Mouse (Mus musculus): ENCODE results near the gene Cemip. TPM values are rescaled to one million over a fixed set of nuclear protein-coding genes. Genes with fewer than 3 reads are reported as not detected.
A peak's percentile ranks its signal among the peaks of the same experiment; 100 is the strongest.

The Cemip gene
- polyA plus RNA-seq, 1 experiment from 2014 or later: 0.49 TPM

GRCm38 (mm10) chr7:84018291-84019266, 67.7 kb downstream of the Cemip start:
- H3K9ac ChIP-seq: no peak overlapping the region
- H3K4me3 ChIP-seq: no peak overlapping the region
- WGBS: 77% methylated on average over 5 of the region's 5 CpGs
- no peaks in the 10 kb centered on the region for H3K36me3 ChIP-seq
- no peak for ATAC-seq (ENCODE audit: low FRiP score)
- H3K9me3 ChIP-seq: no peaks in the 10 kb centered on the region
- H3K4me2 ChIP-seq: no peak overlapping the region
- H3K27me3 ChIP-seq: no peaks in the 10 kb centered on the region
- 0 out of 2 replicates have a peak, but pooled peaks cover 9% of the 10 kb centered on the region for H3K4me1 ChIP-seq (replicated peaks)
- H3K27ac ChIP-seq: no peak overlapping the region

GRCm38 (mm10) chr7:84015050-84015449, 71.3 kb downstream of the Cemip start:
- Histone ChIP-seq H3K27ac (no peak overlapping the region), H3K27me3 (no peaks in the 10 kb centered on the region), H3K36me3 (no peaks in the 10 kb centered on the region), H3K9me3 (no peaks in the 10 kb centered on the region), H3K4me1 (replicated peaks) (0 out of 2 replicates have a peak, but pooled peaks cover 9% of the 10 kb centered on the region), H3K9ac (no peak overlapping the region), H3K4me2 (no peak overlapping the region), H3K4me3 (no peak overlapping the region)
- no peak for ATAC-seq (ENCODE audit: low FRiP score)
- WGBS: 89% methylated on average over 1 of the region's 1 CpGs

- Histone ChIP-seq H3K4me1 (replicated peaks) (0 out of 2 replicates have a peak, but pooled peaks cover 9% of the 10 kb centered on the region), H3K9me3 (no peaks in the 10 kb centered on the region), H3K27ac (no peak overlapping the region), H3K9ac (no peak overlapping the region), H3K4me2 (no peak overlapping the region), H3K36me3 (no peaks in the 10 kb centered on the region), H3K27me3 (no peaks in the 10 kb centered on the region), H3K4me3 (no peak overlapping the region)
- ATAC-seq (ENCODE audit: low FRiP score): no peak
- WGBS: 87% methylated on average over 4 of the region's 4 CpGs
Observed at GRCm38 (mm10) chr7:84013656-84014055, 72.6 kb downstream of the Cemip start.

DNA sequence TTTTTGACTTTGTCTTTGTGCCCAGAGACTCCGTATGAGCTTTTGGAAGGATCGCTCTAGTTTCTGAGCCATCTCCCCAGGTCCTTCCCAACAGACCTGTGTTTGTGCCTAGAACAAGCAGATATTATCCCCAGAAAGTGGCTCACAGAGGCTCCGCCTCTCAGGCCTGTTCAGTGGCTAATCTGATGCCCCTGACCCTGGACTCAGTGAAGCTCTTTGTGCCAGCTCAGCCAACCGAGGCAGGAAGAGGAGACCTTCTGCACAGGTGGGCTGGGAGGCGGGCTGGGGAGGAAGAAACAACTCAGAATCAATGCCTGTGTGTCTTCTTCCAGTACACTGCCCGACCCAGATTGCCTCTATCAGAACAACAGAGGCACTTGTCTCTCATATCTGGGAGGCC, 81.9 kb downstream of the Cemip start:
- Histone ChIP-seq H3K36me3 (no peaks in the 10 kb centered on the region), H3K27ac (no peak overlapping the region), H3K4me1 (replicated peaks) (peaks cover 6% of the 10 kb centered on the region; the same call in 1 of the 2 replicates), H3K9me3 (no peaks in the 10 kb centered on the region), H3K4me3 (no peak overlapping the region), H3K27me3 (no peaks in the 10 kb centered on the region), H3K4me2 (no peak overlapping the region), H3K9ac (no peak overlapping the region)
- 80% methylated on average over 6 of the region's 6 CpGs for WGBS
- no peak for ATAC-seq (ENCODE audit: low FRiP score)

DNA sequence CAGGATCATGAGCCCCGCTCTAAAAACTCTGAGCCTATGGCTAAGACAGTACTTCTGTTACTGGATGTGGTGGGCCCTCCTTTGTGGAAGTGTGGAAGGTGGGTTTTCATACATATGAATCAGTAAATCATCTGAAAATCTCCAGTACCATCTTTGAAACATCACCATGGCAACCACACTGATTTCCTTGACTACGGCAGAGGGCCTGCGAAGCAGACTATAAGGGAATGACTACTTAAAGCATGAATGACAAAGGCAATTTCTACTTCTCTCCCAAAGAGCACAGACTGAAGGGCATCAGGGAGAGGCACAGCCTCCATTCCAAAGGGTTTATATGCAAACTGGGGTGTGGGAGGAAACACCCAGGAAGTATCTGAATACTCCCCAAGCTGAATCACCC, 84.8 kb downstream of the Cemip start:
- H3K27ac ChIP-seq: peak overlapping the region; percentile 60

GRCm38 (mm10) chr7:84000671-84001070, 85.6 kb downstream of the Cemip start:
- Histone ChIP-seq H3K27ac (peak overlapping the region; percentile 60; the same call in 1 of the 2 replicates), H3K4me3 (no peak overlapping the region), H3K27me3 (no peaks in the 10 kb centered on the region), H3K9me3 (no peaks in the 10 kb centered on the region), H3K36me3 (no peaks in the 10 kb centered on the region), H3K4me2 (no peak overlapping the region), H3K9ac (no peak overlapping the region), H3K4me1 (replicated peaks) (peaks cover 6% of the 10 kb centered on the region; the same call in 1 of the 2 replicates)
- no peak for ATAC-seq (ENCODE audit: low FRiP score)
- 96% methylated on average over 2 of the region's 2 CpGs for WGBS

More for the DNA sequence above, 84.8 kb downstream of the Cemip start:
- peak; percentile 69 for ATAC-seq (ENCODE audit: low FRiP score)
- 59% methylated on average over 3 of the region's 3 CpGs for WGBS
- H3K27me3 ChIP-seq: no peaks in the 10 kb centered on the region
- H3K4me2 ChIP-seq: no peak overlapping the region
- H3K9me3 ChIP-seq: no peaks in the 10 kb centered on the region
- H3K36me3 ChIP-seq: no peaks in the 10 kb centered on the region
- H3K4me1 ChIP-seq (replicated peaks): peaks cover 6% of the 10 kb centered on the region; the same call in 1 of the 2 replicates
- no peak overlapping the region for H3K4me3 ChIP-seq
- H3K9ac ChIP-seq: no peak overlapping the region

GRCm38 (mm10) chr7:83999647-84000046, 86.7 kb downstream of the Cemip start:
- Histone ChIP-seq H3K36me3 (no peaks in the 10 kb centered on the region), H3K4me3 (no peak overlapping the region), H3K27me3 (no peaks in the 10 kb centered on the region), H3K9ac (no peak overlapping the region), H3K4me2 (no peak overlapping the region), H3K4me1 (replicated peaks) (peaks cover 6% of the 10 kb centered on the region; the same call in 1 of the 2 replicates), H3K9me3 (no peaks in the 10 kb centered on the region), H3K27ac (no peak overlapping the region)
- 95% methylated on average over 1 of the region's 1 CpGs for WGBS
- no peak for ATAC-seq (ENCODE audit: low FRiP score)

- no peak for ATAC-seq (ENCODE audit: low FRiP score)
- 95% methylated on average over 1 of the region's 1 CpGs for WGBS
- no peak overlapping the region for H3K4me2 ChIP-seq
Observed at GRCm38 (mm10) chr7:83994348-83994747, 92.0 kb downstream of the Cemip start.

DNA sequence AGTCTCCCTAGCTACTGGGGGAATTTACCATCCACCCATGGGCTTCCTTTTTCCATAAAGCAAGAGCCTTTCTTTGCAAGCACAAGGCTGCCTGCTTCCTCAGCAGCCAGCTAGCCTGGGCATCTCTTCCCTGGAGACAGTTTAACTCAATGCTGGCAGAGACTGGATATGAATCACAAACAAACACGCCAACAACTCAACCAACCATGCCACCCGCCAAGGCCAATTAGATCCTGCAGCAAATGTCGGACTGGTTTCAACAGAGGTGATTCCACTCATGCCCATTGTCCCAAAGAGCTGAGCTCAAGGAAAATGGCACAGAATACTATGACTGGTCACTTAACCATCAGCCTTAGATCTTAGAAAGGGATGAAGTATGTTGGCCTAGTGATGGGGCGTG, 97.0 kb downstream of the Cemip start:
- Histone ChIP-seq H3K4me1 (replicated peaks) (no peaks in the 10 kb centered on the region), H3K4me2 (no peak overlapping the region), H3K27ac (no peak overlapping the region), H3K9ac (no peak overlapping the region), H3K36me3 (no peaks in the 10 kb centered on the region), H3K27me3 (no peaks in the 10 kb centered on the region), H3K4me3 (no peak overlapping the region), H3K9me3 (no peaks in the 10 kb centered on the region)
- WGBS: 92% methylated on average over 4 of the region's 4 CpGs
- ATAC-seq (ENCODE audit: low FRiP score): no peak

More at GRCm38 (mm10) chr7:83994348-83994747, 92.0 kb downstream of the Cemip start:
- no peaks in the 10 kb centered on the region for H3K27me3 ChIP-seq
- no peaks in the 10 kb centered on the region for H3K4me1 ChIP-seq (replicated peaks)
- no peaks in the 10 kb centered on the region for H3K9me3 ChIP-seq
- H3K36me3 ChIP-seq: no peaks in the 10 kb centered on the region
- no peak overlapping the region for H3K27ac ChIP-seq
- H3K9ac ChIP-seq: no peak overlapping the region
- no peak overlapping the region for H3K4me3 ChIP-seq

GRCm38 (mm10) chr7:83985751-83986150, 100.6 kb downstream of the Cemip start:
- Histone ChIP-seq H3K4me2 (no peak overlapping the region), H3K36me3 (no peaks in the 10 kb centered on the region), H3K9me3 (no peaks in the 10 kb centered on the region), H3K4me3 (no peak overlapping the region), H3K27me3 (no peaks in the 10 kb centered on the region), H3K9ac (no peak overlapping the region), H3K27ac (no peak overlapping the region), H3K4me1 (replicated peaks) (no peaks in the 10 kb centered on the region)
- 86% methylated on average over 2 of the region's 2 CpGs for WGBS
- ATAC-seq (ENCODE audit: low FRiP score): no peak

GRCm38 (mm10) chr7:83982566-83982965, 103.7 kb downstream of the Cemip start:
- no peaks in the 10 kb centered on the region for H3K27me3 ChIP-seq
- H3K4me2 ChIP-seq: no peak overlapping the region
- no peak overlapping the region for H3K9ac ChIP-seq
- no peak for ATAC-seq (ENCODE audit: low FRiP score)
- H3K27ac ChIP-seq: no peak overlapping the region
- no peaks in the 10 kb centered on the region for H3K9me3 ChIP-seq
- H3K4me3 ChIP-seq: no peak overlapping the region
- H3K4me1 ChIP-seq (replicated peaks): no peaks in the 10 kb centered on the region
- no peaks in the 10 kb centered on the region for H3K36me3 ChIP-seq
- 87% methylated on average over 2 of the region's 2 CpGs for WGBS

DNA sequence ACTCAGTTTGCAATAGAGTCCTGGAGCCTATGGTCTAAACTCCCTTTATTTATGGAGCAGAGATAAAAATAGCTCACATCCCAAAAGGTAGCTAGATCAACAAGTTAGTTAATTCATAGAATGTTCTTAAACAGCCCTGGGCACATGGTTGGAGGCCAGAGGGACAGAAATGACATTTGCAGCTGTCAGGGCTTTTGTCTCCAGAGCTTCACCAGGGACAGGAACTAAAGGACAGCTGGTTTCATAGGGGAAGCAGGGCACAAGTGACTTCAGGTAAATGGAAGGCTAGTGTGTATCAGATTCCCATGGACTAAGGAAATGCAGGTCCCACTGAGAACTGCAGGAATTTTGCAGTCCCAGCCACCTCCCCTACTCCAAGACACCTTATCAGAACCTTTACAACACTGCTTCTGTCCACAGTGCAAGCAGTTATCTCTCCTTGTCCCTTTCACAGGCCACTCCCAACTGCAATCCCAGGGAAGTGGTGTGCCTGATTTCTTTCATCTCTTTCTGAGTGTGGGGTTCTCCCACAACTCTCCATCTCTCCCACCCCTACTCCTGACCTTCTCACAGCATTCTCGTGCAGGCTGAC, 107.3 kb downstream of the Cemip start:
- Histone ChIP-seq H3K27ac (no peak overlapping the region), H3K4me1 (replicated peaks) (no peaks in the 10 kb centered on the region), H3K9me3 (no peaks in the 10 kb centered on the region), H3K4me2 (no peak overlapping the region), H3K4me3 (no peak overlapping the region), H3K36me3 (no peaks in the 10 kb centered on the region), H3K9ac (no peak overlapping the region), H3K27me3 (no peaks in the 10 kb centered on the region)
- ATAC-seq (ENCODE audit: low FRiP score): no peak
- WGBS: 70% methylated on average over 1 of the region's 1 CpGs
